ENCODE assay signal across 13 mouse cellular contexts in the genomic region with DNA sequence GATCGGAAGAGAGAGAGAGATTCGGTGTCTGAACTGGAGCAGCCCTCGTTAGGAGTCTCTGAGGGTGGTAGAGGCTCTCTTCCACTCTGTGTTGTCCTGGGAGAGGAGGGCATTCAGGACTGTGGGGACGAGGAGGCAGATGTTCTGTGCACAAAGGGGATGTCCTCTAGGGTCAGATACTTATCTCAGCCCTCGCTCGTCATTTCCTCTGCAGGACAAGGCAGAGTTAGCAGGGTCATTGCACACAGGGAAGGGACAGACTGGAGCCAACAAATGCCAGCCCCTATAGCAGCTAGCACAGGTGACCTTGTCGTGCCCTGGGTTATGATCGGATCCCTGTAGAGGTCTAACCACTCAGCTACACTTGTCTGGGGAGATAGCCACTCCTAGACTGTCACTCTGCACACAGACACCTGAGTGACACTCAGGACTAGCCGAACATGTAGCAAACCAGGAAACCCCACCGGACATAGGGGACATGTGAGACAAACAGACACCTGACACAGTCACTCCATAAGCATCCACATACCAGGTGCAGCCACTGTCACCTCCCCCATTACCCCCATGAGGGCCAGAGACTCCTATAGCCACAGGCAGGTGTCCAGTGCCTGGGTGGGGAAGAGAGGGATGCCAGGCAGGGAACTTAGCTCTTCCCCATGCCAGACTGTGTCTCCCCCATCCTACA. TPM values are rescaled to one million over a fixed set of nuclear protein-coding genes. Genes with fewer than 3 reads are reported as not detected.
DNase-seq lines count a peak whose midpoint lies in the region; ATAC-seq and TF ChIP-seq lines count a peak whose summit lies in the region.
"Had no signal": no experiment of that assay in that cellular context is flagged by ENCODE, and none has a peak within 500 bp of the region (broad histone marks: within the 10 kb centered on the region; RNA-seq: fewer than 3 reads in every experiment).

No protein-coding gene starts in this region.

- H3K9ac ChIP-seq in liver, postnatal 0 days (replicated peaks) = no peak overlapping the region
- H3K9ac ChIP-seq: midbrain, embryonic 12.5 days; neural tube, embryonic 12.5 days had no signal

- no peak for TF ChIP-seq EP300 in liver, postnatal 0 days (IDR thresholded peaks at IDR 0.05; ENCODE audit: low read depth)

- peak; percentile 25 to 60 for DNase-seq in heart, adult 18-20 months
- no peak for DNase-seq in heart, adult 8-10 months (ENCODE audit: low spot score)
- peak; percentile 35 for DNase-seq in kidney, adult 11 months
- DNase-seq in kidney, postnatal 4 days = no peak
- DNase-seq in spleen, adult 2 months (ENCODE audit: low read depth in 1 of 2, low spot score in 2 of 2) = no peak
- DNase-seq in spleen, postnatal 4 days (ENCODE audit: low spot score in 2 of 2) = no peak
- no peak for DNase-seq in liver, postnatal 0 days
- DNase-seq: thymus, adult 2 months had no signal

- H3K4me2 ChIP-seq in liver, postnatal 0 days (ENCODE audit: low read depth, low read length) = no peak overlapping the region
- H3K4me2 ChIP-seq: midbrain, embryonic 12.5 days; neural tube, embryonic 12.5 days had no signal

- no peaks in the 10 kb centered on the region for H3K27me3 ChIP-seq in spleen, adult 2 months (ENCODE audit: control insufficient read depth, insufficient read depth, low read length)
- no peaks in the 10 kb centered on the region for H3K27me3 ChIP-seq in liver, postnatal 0 days (ENCODE audit: insufficient read depth, low read length)
- H3K27me3 ChIP-seq: neural tube, embryonic 12.5 days; Patski had no signal

- no peak for TF ChIP-seq CTCF in spleen, adult 2 months (IDR thresholded peaks at IDR 0.05; ENCODE audit: extremely low read depth, insufficient read depth, insufficient read length, insufficient replicate concordance)
- no peak for TF ChIP-seq CTCF in liver, postnatal 0 days (IDR thresholded peaks at IDR 0.05; ENCODE audit: low read depth)

- no peaks in the 10 kb centered on the region for H3K36me3 ChIP-seq in spleen, adult 2 months (ENCODE audit: control insufficient read depth, insufficient read depth, low read length)
- no peaks in the 10 kb centered on the region for H3K36me3 ChIP-seq in liver, postnatal 0 days (replicated peaks; ENCODE audit: insufficient read depth, low read length)
- H3K36me3 ChIP-seq: midbrain, embryonic 12.5 days; neural tube, embryonic 12.5 days had no signal

- no peaks in the 10 kb centered on the region for H3K9me3 ChIP-seq in liver, postnatal 0 days (ENCODE audit: low read length)
- H3K9me3 ChIP-seq: midbrain, embryonic 12.5 days; neural tube, embryonic 12.5 days had no signal

- ATAC-seq in liver, postnatal 0 days = no peak
- ATAC-seq: Patski had no signal

- TF ChIP-seq POLR2A in spleen, adult 2 months (IDR thresholded peaks at IDR 0.05; ENCODE audit: low read depth, low read length) = no peak

- 56% methylated on average over 10 of the region's 10 CpGs for WGBS in spleen, adult 2 months
- WGBS in liver, postnatal 0 days (ENCODE audit: insufficient replicate concordance) = 49% methylated on average over 10 of the region's 10 CpGs

- H3K4me3 ChIP-seq in spleen, adult 2 months (ENCODE audit: extremely low read depth, insufficient read depth, insufficient read length) = no peak overlapping the region
- no peak overlapping the region for H3K4me3 ChIP-seq in liver, postnatal 0 days (ENCODE audit: low read depth, low read length)
- H3K4me3 ChIP-seq: midbrain, embryonic 12.5 days; neural tube, embryonic 12.5 days had no signal

- H3K4me1 ChIP-seq in spleen, adult 2 months (ENCODE audit: control insufficient read depth, insufficient read depth, insufficient read length) = peaks cover 68% of the 10 kb centered on the region
- peaks cover 55% of the 10 kb centered on the region for H3K4me1 ChIP-seq in liver, postnatal 0 days (ENCODE audit: insufficient read depth)

- 0 out of 2 replicates have a peak overlapping the region, but pooled peaks have one; percentile 4 for H3K27ac ChIP-seq in spleen, adult 2 months (ENCODE audit: insufficient read depth, low read length)
- H3K27ac ChIP-seq in liver, postnatal 0 days (ENCODE audit: low read depth) = no peak overlapping the region
- H3K27ac ChIP-seq: midbrain, embryonic 12.5 days; neural tube, embryonic 12.5 days had no signal

RNA-seq across cellular contexts. Expression of gene Pde2a, which starts 38.6 kb away (rescaled TPM):
- total RNA-seq in heart, adult 18-20 months (2021) = 10 to 100 TPM; 43.4 to 49.6 TPM
- 10 to 100 TPM; 46.1 to 58.6 (median 52.8) TPM for total RNA-seq in heart, adult 8-10 months (2022)
- polyA plus RNA-seq in spleen, adult 2 months (2012; rRNA removed) = 42.6 and 48.4 TPM in 2 replicates
- 14.8 and 15.8 TPM in 2 replicates for polyA plus RNA-seq in liver, postnatal 0 days (2015; fragmentation: Nextera tagmentation; extraction: Ambion mirVana)

RNA-seq across cellular contexts. Expression of gene Gm45837, which starts 49.4 kb away (rescaled TPM):
- total RNA-seq in heart, adult 18-20 months (2021) = 1 to 10 TPM; 2.6 to 3.0 TPM
- total RNA-seq in heart, adult 8-10 months (2022) = 1 to 10 TPM in 2 of 4 experiments, not detected in 2; 3.7 to 4.3 TPM
- 1.1 TPM in 1 of 2 replicates, not detected in the other for polyA plus RNA-seq in spleen, adult 2 months (2012; rRNA removed)
- polyA plus RNA-seq in liver, postnatal 0 days (2015; fragmentation: Nextera tagmentation; extraction: Ambion mirVana) = not detected in 2 replicates
- total RNA-seq: gastrocnemius, adult 18-20 months; liver, adult 2 months had no signal
- polyA plus RNA-seq: liver, adult 2 months; midbrain, embryonic 12.5 days; neural tube, embryonic 12.5 days; thymus, adult 2 months had no signal

Comparison
In these comparisons a context has a peak if more than half of its experiments do, and no peak if none do; other contexts are left out.
1. DNase-seq: peak in heart, adult 18-20 months (2 of 2) and kidney, adult 11 months (single experiment); none in heart, adult 8-10 months (single experiment), kidney, postnatal 4 days (0 of 2), spleen, adult 2 months (0 of 2), spleen, postnatal 4 days (0 of 2) and liver, postnatal 0 days (single experiment).